Mouse (Mus musculus) E14TG2a.4 (cell line): ENCODE measurements at regions not wholly inside any gene's neighbourhood (a gene's known extent, or its start where the extent isn't known, plus 50 kb on each side); places are given as distances from the start of the nearest gene placed in this dataset.
A peak's percentile ranks its signal among the peaks of the same experiment; 100 is the strongest.
"Not testable (repeated sequence)": the region's sequence is repeated elsewhere in the genome, so short reads cannot be mapped to it uniquely, and the experiment has no call there.

Experiments
- CTCF ChIP-seq: conservative IDR thresholded peaks from 2 replicates; pipeline ENCODE4 v1.5.1; 2014; ENCODE audit warnings: low read length
- NANOG ChIP-seq: IDR thresholded peaks from 2 replicates; pipeline ENCODE4 v1.6.1; 2014; ENCODE audit warnings: borderline replicate concordance, low read length, mixed read lengths

- not testable (repeated sequence) for TF ChIP-seq CTCF
- TF ChIP-seq NANOG, result peak; percentile 71; the same call in 1 of the 2 replicates
Observed at GRCm38 (mm10) chr12:67620137-67620910, 398.0 kb upstream of the Mdga2 start.
